Mouse (Mus musculus) CH12.LX (cell line): ENCODE measurements around the gene Odf3l2. TPM values are rescaled to one million over a fixed set of nuclear protein-coding genes. Genes with fewer than 3 reads are reported as not detected.
A peak's percentile ranks its signal among the peaks of the same experiment; 100 is the strongest.

ENCODE experiments used
- DNase-seq: peaks from one replicate; pipeline ENCODE4 v3.0.0-alpha.2; 2013; ENCODE audit errors: extremely low read depth
- H3K27ac ChIP-seq: 2 replicates; pipeline ENCODE4 v1.5.1; 2012; ENCODE audit warnings: low read depth, mild to moderate bottlenecking, control low read depth, moderate library complexity; ENCODE audit not compliant: insufficient read depth
- H3K27me3 ChIP-seq: replicated peaks from 2 replicates; pipeline ENCODE3; 2012; ENCODE audit warnings: inconsistent platforms
- H3K36me3 ChIP-seq, 2 experiments: replicated peaks in 1 of 2; 2 replicates each; pipeline versions ENCODE3 to v1.6.1; 2012; ENCODE audit warnings: inconsistent platforms in 1 of 2, low read length in 1 of 2, mild to moderate bottlenecking in 1 of 2, mixed read lengths in 1 of 2, moderate library complexity in 1 of 2; ENCODE audit not compliant: control insufficient read depth in 1 of 2, insufficient read depth in 1 of 2
- H3K4me1 ChIP-seq, 2 experiments: 2 replicates each; pipeline ENCODE4 v1.6.1; 2012; ENCODE audit warnings: inconsistent platforms in 1 of 2, moderate library complexity in 1 of 2; ENCODE audit not compliant: insufficient read depth in 2 of 2, control insufficient read depth in 1 of 2
- H3K4me2 ChIP-seq: 2 replicates; pipeline ENCODE4 v1.6.1; 2012; ENCODE audit warnings: low read depth, mild to moderate bottlenecking, control low read depth; ENCODE audit not compliant: poor library complexity, insufficient read depth, severe bottlenecking
- H3K4me3 ChIP-seq, 3 experiments: fragments of 150-350 bp in 1 of 3; sonication (generic) in 1 of 3; replicated peaks in 1 of 3; 2 replicates each; pipeline versions ENCODE3 to v1.5.1; 2011 to 2012; ENCODE audit warnings: low read depth in 2 of 3, low read length in 2 of 3, mild to moderate bottlenecking in 2 of 3, moderate library complexity in 2 of 3, control low read depth in 1 of 3, improper control_type of control experiment in 1 of 3, inconsistent platforms in 1 of 3, mixed read lengths in 1 of 3; ENCODE audit not compliant: poor library complexity in 1 of 3
- H3K79me2 ChIP-seq: replicated peaks from 2 replicates; pipeline ENCODE4 v1.6.1; 2012; ENCODE audit warnings: mild to moderate bottlenecking, moderate library complexity; ENCODE audit not compliant: control insufficient read depth, poor library complexity, insufficient read depth, severe bottlenecking; ENCODE audit errors: extremely low read depth
- H3K9ac ChIP-seq: 2 replicates; pipeline ENCODE4 v1.6.1; 2012; ENCODE audit warnings: low read depth, mild to moderate bottlenecking, control low read depth, moderate library complexity; ENCODE audit not compliant: insufficient read depth
- H3K9me3 ChIP-seq: replicated peaks from 2 replicates; pipeline ENCODE3; 2012; ENCODE audit warnings: low read length, inconsistent platforms, mixed read lengths
- CHD1 ChIP-seq: IDR thresholded peaks from 2 replicates; pipeline ENCODE4 v1.6.1; 2012; ENCODE audit warnings: low read depth, low read length, improper control_type of control experiment, inconsistent platforms
- CTCF ChIP-seq, 2 experiments: IDR thresholded peaks in 1 of 2; conservative IDR thresholded peaks in 1 of 2; 2 replicates each; pipeline ENCODE4 v1.5.1; 2011 to 2012; ENCODE audit warnings: low read depth in 2 of 2, low read length in 2 of 2, improper control_type of control experiment in 1 of 2, inconsistent platforms in 1 of 2, mild to moderate bottlenecking in 1 of 2, moderate library complexity in 1 of 2
- E2F4 ChIP-seq: IDR thresholded peaks from 2 replicates; pipeline ENCODE4 v1.6.1; 2011; ENCODE audit warnings: low read depth, low read length, improper control_type of control experiment; ENCODE audit not compliant: insufficient replicate concordance
- ELF1 ChIP-seq: IDR thresholded peaks from 2 replicates; pipeline ENCODE4 v1.6.1; 2014; ENCODE audit warnings: low read depth, mild to moderate bottlenecking, inconsistent platforms, low read length, improper control_type of control experiment
- EP300 ChIP-seq: IDR thresholded peaks from 2 replicates; pipeline ENCODE4 v1.6.1; 2011; ENCODE audit warnings: low read length, improper control_type of control experiment
- ETS1 ChIP-seq: conservative IDR thresholded peaks from 2 replicates; pipeline ENCODE4 v1.6.1; 2012; ENCODE audit warnings: low read depth, mild to moderate bottlenecking, inconsistent platforms, low read length, improper control_type of control experiment, moderate library complexity
- GABPA ChIP-seq: IDR thresholded peaks from 2 replicates; pipeline ENCODE4 v1.6.1; 2012; ENCODE audit warnings: low read depth, low read length, improper control_type of control experiment, inconsistent platforms; ENCODE audit not compliant: insufficient replicate concordance
- HCFC1 ChIP-seq: IDR thresholded peaks from 2 replicates; pipeline ENCODE4 v1.6.1; 2012; ENCODE audit warnings: low read depth, mild to moderate bottlenecking, inconsistent platforms, low read length, improper control_type of control experiment
- IRF4 ChIP-seq: IDR thresholded peaks from 2 replicates; pipeline ENCODE4 v1.6.1; 2014; ENCODE audit warnings: low read depth, mild to moderate bottlenecking, inconsistent platforms, low read length, improper control_type of control experiment
- JUN ChIP-seq: IDR thresholded peaks from 2 replicates; pipeline ENCODE4 v1.6.1; 2011; ENCODE audit warnings: low read depth, mild to moderate bottlenecking, low read length, improper control_type of control experiment, moderate library complexity; ENCODE audit not compliant: insufficient read depth
- JUND ChIP-seq: conservative IDR thresholded peaks from 2 replicates; pipeline ENCODE4 v1.6.1; 2011; ENCODE audit warnings: low read depth, low read length, improper control_type of control experiment
- KAT2A ChIP-seq: IDR thresholded peaks from 2 replicates; pipeline ENCODE4 v1.6.1; 2012; ENCODE audit warnings: low read length, improper control_type of control experiment, inconsistent platforms; ENCODE audit not compliant: insufficient replicate concordance
- MAFK ChIP-seq: IDR thresholded peaks from 2 replicates; pipeline ENCODE4 v1.6.1; 2011; ENCODE audit warnings: low read length, improper control_type of control experiment; ENCODE audit not compliant: insufficient replicate concordance
- MAX ChIP-seq: IDR thresholded peaks from 2 replicates; pipeline ENCODE4 v1.6.1; 2011; ENCODE audit warnings: low read length, improper control_type of control experiment
- MAZ ChIP-seq: IDR thresholded peaks from 2 replicates; pipeline ENCODE4 v1.6.1; 2012; ENCODE audit warnings: low read depth, mild to moderate bottlenecking, inconsistent platforms, low read length, improper control_type of control experiment, moderate library complexity
- MEF2A ChIP-seq: IDR thresholded peaks from 2 replicates; pipeline ENCODE4 v1.6.1; 2014; ENCODE audit warnings: low read depth, mild to moderate bottlenecking, inconsistent platforms, low read length, improper control_type of control experiment, borderline replicate concordance
- MXI1 ChIP-seq: IDR thresholded peaks from 2 replicates; pipeline ENCODE4 v1.6.1; 2011; ENCODE audit warnings: mild to moderate bottlenecking, low read depth, low read length, improper control_type of control experiment
- MYC ChIP-seq: IDR thresholded peaks from 2 replicates; pipeline ENCODE4 v1.6.1; 2011; ENCODE audit warnings: low read depth, mild to moderate bottlenecking, improper control_type of control experiment, low read length
- NELFE ChIP-seq: IDR thresholded peaks from 2 replicates; pipeline ENCODE4 v1.6.1; 2011; ENCODE audit warnings: low read depth, low read length, improper control_type of control experiment
- NRF1 ChIP-seq: IDR thresholded peaks from 2 replicates; pipeline ENCODE4 v1.6.1; 2014; ENCODE audit warnings: low read depth, mild to moderate bottlenecking, inconsistent platforms, low read length, improper control_type of control experiment, moderate library complexity
- POLR2AphosphoS2 ChIP-seq: IDR thresholded peaks from 2 replicates; pipeline ENCODE4 v1.6.1; 2011; ENCODE audit warnings: low read depth, low read length, improper control_type of control experiment
- RAD21 ChIP-seq: IDR thresholded peaks from 2 replicates; pipeline ENCODE4 v1.6.1; 2011; ENCODE audit warnings: low read depth, mild to moderate bottlenecking, low read length, improper control_type of control experiment, moderate library complexity
- RCOR1 ChIP-seq: conservative IDR thresholded peaks from 2 replicates; pipeline ENCODE4 v1.6.1; 2012; ENCODE audit warnings: low read depth, mild to moderate bottlenecking, inconsistent platforms, low read length, improper control_type of control experiment
- SIN3A ChIP-seq: IDR thresholded peaks from 2 replicates; pipeline ENCODE4 v1.6.1; 2012; ENCODE audit warnings: low read length, improper control_type of control experiment, inconsistent platforms
- TBP ChIP-seq: conservative IDR thresholded peaks from 2 replicates; pipeline ENCODE4 v1.6.1; 2011; ENCODE audit warnings: low read depth, low read length, improper control_type of control experiment
- TCF12 ChIP-seq: IDR thresholded peaks from 2 replicates; pipeline ENCODE4 v1.6.1; 2014; ENCODE audit warnings: low read depth, mild to moderate bottlenecking, inconsistent platforms, low read length, improper control_type of control experiment
- UBTF ChIP-seq: IDR thresholded peaks from 2 replicates; pipeline ENCODE4 v1.6.1; 2012; ENCODE audit warnings: low read depth, mild to moderate bottlenecking, inconsistent platforms, low read length, improper control_type of control experiment, moderate library complexity
- USF1 ChIP-seq: IDR thresholded peaks from 2 replicates; pipeline ENCODE4 v1.6.1; 2014; ENCODE audit warnings: low read depth, mild to moderate bottlenecking, inconsistent platforms, low read length, improper control_type of control experiment
- USF2 ChIP-seq: conservative IDR thresholded peaks from 2 replicates; pipeline ENCODE4 v1.6.1; 2011; ENCODE audit warnings: low read depth, low read length, improper control_type of control experiment
- ZC3H11A ChIP-seq: IDR thresholded peaks from 2 replicates; pipeline ENCODE4 v1.6.1; 2012; ENCODE audit warnings: low read depth, mild to moderate bottlenecking, inconsistent platforms, low read length, improper control_type of control experiment
- ZMIZ1 ChIP-seq: IDR thresholded peaks from 2 replicates; pipeline ENCODE4 v1.6.1; 2012; ENCODE audit warnings: low read depth, mild to moderate bottlenecking, inconsistent platforms, low read length, improper control_type of control experiment
- ZNF384 ChIP-seq: IDR thresholded peaks from 2 replicates; pipeline ENCODE4 v1.6.1; 2012; ENCODE audit warnings: low read depth, low read length, improper control_type of control experiment, inconsistent platforms
- dilution Hi-C: fragments of 300-500 bp; cut with MboI; formaldehyde crosslinking; loops from 2 replicates; pipeline ENCODE4 v1.14.3; 2020; ENCODE audit warnings: low sequenced_read_pairs; ENCODE audit not compliant: extremely low pct_unique_long_range_greater_than_20kb, extremely low pct_ligation_motif_present
- in situ Hi-C: fragments of 300-500 bp; cut with MboI; formaldehyde crosslinking; loops from 3 replicates; pipeline ENCODE4 v1.14.3; 2019; ENCODE audit warnings: low sequenced_read_pairs, low pct_ligation_motif_present, low pct_unique_long_range_greater_than_20kb, mixed read lengths
- polyA plus RNA-seq: library from polyadenylated mRNA; unstranded; fragments of >175 nt; gene quantifications from 2 replicates; pipeline ENCODE4 v1.2.1, GENCODE M21; 2012; ENCODE audit warnings: low read depth; ENCODE audit not compliant: insufficient read length
- total RNA-seq, 2 experiments: library from RNA; depleted of rRNA; stranded (reverse); fragments of 300-350 nt in 1 of 2; fragments of >200 nt in 1 of 2; gene quantifications; 2 replicates each; pipeline ENCODE4 v1.2.3; 2012 to 2014

The Odf3l2 gene
- total and polyA plus RNA-seq, 3 experiments: not detected

GRCm38 (mm10) chr10:79670071-79670888, 24.7 kb upstream of the Odf3l2 start (continued):
- peak; percentile 42 for TF ChIP-seq ZMIZ1

GRCm38 (mm10) chr10:79669576-79670057, 24.1 kb upstream of the Odf3l2 start:
- Histone ChIP-seq H3K36me3 (peaks cover 5 to 43% of the 10 kb centered on the region in 2 experiments), H3K79me2 (peaks cover 11% of the 10 kb centered on the region; the same call in 1 of the 2 replicates), H3K27ac (peak overlapping the region; percentile 78), H3K4me2 (peak overlapping the region; percentile 82), H3K27me3 (no peaks in the 10 kb centered on the region), H3K4me1 (peaks cover 28 to 54% of the 10 kb centered on the region in 2 experiments), H3K9ac (peak overlapping the region; percentile 98), H3K9me3 (no peaks in the 10 kb centered on the region), H3K4me3 (peak overlapping the region; percentile 95 to 97 (median 97))
- peak; percentile 68 for DNase-seq
- in situ Hi-C loops (no loop called here), dilution Hi-C loops (no loop called here)
- TF ChIP-seq MEF2A (no peak), NELFE (peak; percentile 56), IRF4 (peak; percentile 60), POLR2AphosphoS2 (no peak), MYC (no peak), MXI1 (peak; percentile 69), TCF12 (peak; percentile 25), RCOR1 (no peak), KAT2A (peak; percentile 85; the same call in 1 of the 2 replicates), USF1 (no peak), TBP (0 out of 2 replicates have a peak, but pooled peaks have one; percentile 31), HCFC1 (peak; percentile 82), ELF1 (peak; percentile 88), ETS1 (no peak), CTCF (conservative IDR thresholded peaks at IDR 0.05 in 1 of 2, IDR thresholded peaks at IDR 0.05 in 1 of 2; ENCODE audit: low read depth in 2 of 2, low read length in 2 of 2) (no peak), ZNF384 (no peak), EP300 (no peak), SIN3A (peak; percentile 81), ZMIZ1 (no peak; the same call in 1 of the 2 replicates), MAZ (0 out of 2 replicates have a peak, but pooled peaks have one; percentile 37), USF2 (no peak), NRF1 (no peak), JUN (no peak), CHD1 (no peak), MAX (peak; percentile 58), JUND (no peak), ZC3H11A (no peak), MAFK (no peak), UBTF (peak; percentile 26; the same call in 1 of the 2 replicates), RAD21 (no peak), GABPA (peak; percentile 18; the same call in 1 of the 2 replicates), E2F4 (0 out of 2 replicates have a peak, but pooled peaks have one; percentile 34)
